Mouse (Mus musculus): ENCODE measurements at regions not wholly inside any gene's neighbourhood (a gene's known extent, or its start where the extent isn't known, plus 50 kb on each side); places are given as distances from the start of the nearest gene placed in this dataset.

GRCm38 (mm10) chr6:147822215-147822614 is 224.8 kb upstream of the Far2 start:
- no peak for DNase-seq (ENCODE audit: low read depth, low spot score)

GRCm38 (mm10) chr6:147832521-147832920 is 214.5 kb upstream of the Far2 start:
- DNase-seq (ENCODE audit: low read depth, low spot score), result no peak

- no peak for DNase-seq (ENCODE audit: low read depth, low spot score)
These were observed 213.6 kb upstream of the Far2 start for GRCm38 (mm10) chr6:147833501-147833900.

- DNase-seq (ENCODE audit: low read depth, low spot score), result no peak
These were observed 208.2 kb upstream of the Far2 start for GRCm38 (mm10) chr6:147838846-147839245.

- DNase-seq (ENCODE audit: low read depth, low spot score), result no peak
These were observed 197.1 kb upstream of the Far2 start for GRCm38 (mm10) chr6:147849988-147850387.

GRCm38 (mm10) chr6:147861116-147861515 is 185.9 kb upstream of the Far2 start:
- DNase-seq (ENCODE audit: low read depth, low spot score), result no peak

GRCm38 (mm10) chr6:147871033-147871432 is 176.0 kb upstream of the Far2 start:
- DNase-seq (ENCODE audit: low read depth, low spot score), result no peak

GRCm38 (mm10) chr6:147873173-147873572 is 173.9 kb upstream of the Far2 start:
- no peak for DNase-seq (ENCODE audit: low read depth, low spot score)

- DNase-seq (ENCODE audit: low read depth, low spot score), result no peak
These were observed 168.6 kb upstream of the Far2 start for GRCm38 (mm10) chr6:147878485-147878884.

- DNase-seq (ENCODE audit: low read depth, low spot score), result no peak
These were observed 161.2 kb upstream of the Far2 start for GRCm38 (mm10) chr6:147885902-147886301.

GRCm38 (mm10) chr6:147919697-147920096 is 127.4 kb upstream of the Far2 start:
- DNase-seq (ENCODE audit: low read depth, low spot score), result no peak

GRCm38 (mm10) chr6:147921091-147921490 is 126.0 kb upstream of the Far2 start:
- DNase-seq (ENCODE audit: low read depth, low spot score), result no peak

GRCm38 (mm10) chr6:147922506-147922905 is 124.6 kb upstream of the Far2 start:
- DNase-seq (ENCODE audit: low read depth, low spot score), result no peak

GRCm38 (mm10) chr6:147923246-147923645 is 123.8 kb upstream of the Far2 start:
- no peak for DNase-seq (ENCODE audit: low read depth, low spot score)

GRCm38 (mm10) chr6:147928951-147929350 is 118.1 kb upstream of the Far2 start:
- no peak for DNase-seq (ENCODE audit: low read depth, low spot score)

- DNase-seq (ENCODE audit: low read depth, low spot score), result no peak
These were observed 103.0 kb upstream of the Far2 start for GRCm38 (mm10) chr6:147944020-147944419.

- DNase-seq (ENCODE audit: low read depth, low spot score), result no peak
These were observed 102.0 kb upstream of the Far2 start for GRCm38 (mm10) chr6:147944940-147945676.

GRCm38 (mm10) chr6:147947997-147948396 is 99.1 kb upstream of the Far2 start:
- no peak for DNase-seq (ENCODE audit: low read depth, low spot score)

- no peak for DNase-seq (ENCODE audit: low read depth, low spot score)
These were observed 95.4 kb upstream of the Far2 start for GRCm38 (mm10) chr6:147951642-147952041.

GRCm38 (mm10) chr6:147953058-147953679 is 93.9 kb upstream of the Far2 start:
- peak; percentile 32 for DNase-seq (ENCODE audit: low read depth, low spot score)

- DNase-seq (ENCODE audit: low read depth, low spot score), result no peak
These were observed 93.3 kb upstream of the Far2 start for GRCm38 (mm10) chr6:147953753-147954152.

- DNase-seq (ENCODE audit: low read depth, low spot score), result no peak
These were observed 92.8 kb upstream of the Far2 start for GRCm38 (mm10) chr6:147954253-147954652.

All from forelimb bud, embryonic 11.5 days (tissue).